Mouse (Mus musculus) lung, postnatal 25 days (tissue): ENCODE results near the gene Smim17.
"Not testable (repeated sequence)": the region's sequence is repeated elsewhere in the genome, so short reads cannot be mapped to it uniquely, and the experiment has no call there.

Experiments used
- DNase-seq: peaks from one replicate; pipeline ENCODE4 v3.0.0; 2022; ENCODE audit warnings: low spot score

The Smim17 gene

DNA sequence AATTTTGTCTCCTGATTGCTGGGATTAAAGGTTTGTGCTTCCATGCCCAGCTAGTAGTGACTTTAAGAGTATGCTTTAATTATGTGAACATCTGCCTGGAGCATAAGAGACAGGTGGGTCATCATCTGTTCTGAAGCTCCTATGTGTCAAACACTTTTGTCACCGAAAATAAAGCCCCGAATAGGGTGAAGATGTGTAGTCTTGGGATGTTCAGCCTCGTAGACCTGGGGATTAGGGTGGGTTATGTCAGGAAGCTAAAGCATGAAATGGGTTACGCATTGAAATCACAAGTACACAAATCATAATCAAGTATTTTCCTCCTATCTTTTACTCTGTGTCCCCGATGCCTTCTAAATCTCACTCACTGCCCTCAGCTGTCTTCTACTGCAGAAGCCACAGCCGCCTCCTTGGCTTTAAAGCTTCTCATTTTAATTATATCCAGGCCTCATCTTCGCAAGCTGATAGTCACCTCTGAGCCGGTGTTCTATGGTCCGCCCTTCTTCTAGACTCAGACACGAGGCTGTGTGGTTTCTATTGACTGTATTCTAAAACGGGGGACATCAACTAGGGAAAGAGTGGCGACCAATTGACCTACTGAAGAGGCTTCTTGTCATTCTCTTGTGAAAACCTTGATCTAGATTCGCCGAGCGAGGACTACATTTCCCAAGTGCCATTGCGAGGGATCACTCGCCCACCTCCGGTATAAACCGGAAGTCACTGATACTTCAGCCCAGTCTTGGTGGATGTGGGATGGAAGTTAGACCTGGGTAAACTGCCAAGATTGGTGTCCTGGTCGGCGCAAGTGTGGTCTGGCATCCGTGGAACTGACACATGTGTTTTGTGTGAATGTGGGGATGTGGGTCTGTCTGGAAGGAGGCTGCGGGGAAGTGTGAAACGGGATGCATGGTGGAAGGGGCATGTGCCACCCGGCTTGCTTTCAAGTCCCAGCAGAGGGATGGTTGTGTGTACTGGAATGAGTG is at the start of gene Smim17:
Gene Smim17 (plus strand): TSS at position 720 of the 980 bp plus-strand sequence.
- DNase-seq, result peak; percentile 16

DNA sequence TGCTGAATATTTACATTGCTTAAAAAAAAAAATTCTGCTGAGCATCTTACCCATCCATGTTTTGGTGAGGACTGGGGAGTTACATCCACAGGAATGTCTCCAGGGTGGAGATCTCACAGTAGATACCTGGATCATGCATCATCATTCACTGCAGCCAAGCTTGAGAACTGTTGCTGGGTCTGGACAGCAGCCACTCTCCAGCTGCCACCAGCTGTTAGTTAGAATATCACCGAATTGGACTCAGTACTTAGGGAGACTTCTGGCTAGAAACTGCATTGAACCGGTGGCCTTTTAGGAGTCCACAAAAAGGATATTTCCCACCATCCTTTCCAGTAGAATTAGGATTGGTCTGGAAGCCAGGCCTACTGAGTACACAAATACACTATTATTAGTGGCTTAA is 40.4 kb upstream of the Smim17 start:
- DNase-seq, result no peak

DNA sequence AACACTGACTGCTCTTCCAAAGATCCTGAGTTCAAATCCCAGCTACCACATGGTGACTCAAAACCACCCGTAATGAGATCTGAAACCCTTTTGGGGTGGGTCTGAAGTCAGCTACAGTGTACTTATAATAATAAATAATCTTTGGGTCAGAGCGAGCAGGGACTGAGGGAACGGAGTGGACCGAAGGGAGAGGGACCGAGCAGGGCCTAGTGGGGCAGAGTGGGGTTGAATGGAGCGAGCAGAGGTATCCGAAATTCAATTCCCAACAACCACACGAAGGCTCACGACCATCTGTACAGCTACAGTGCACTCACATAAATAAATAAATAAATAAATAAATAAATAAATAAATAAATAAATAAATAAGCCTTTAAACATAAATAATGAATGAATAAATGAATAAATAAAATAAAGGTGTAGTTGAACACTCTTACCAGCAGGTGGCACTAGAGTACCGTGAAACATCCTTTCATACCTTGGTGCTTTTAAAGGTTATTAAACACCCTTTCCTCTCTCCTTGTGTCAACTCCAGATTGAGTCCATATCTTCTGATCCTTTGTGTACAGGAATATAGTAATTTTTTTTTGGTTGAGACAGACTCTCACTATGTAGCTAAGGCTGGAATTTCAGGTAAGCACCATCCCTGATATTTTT is 39.5 kb upstream of the Smim17 start:
- peak; percentile 50 for DNase-seq

DNA sequence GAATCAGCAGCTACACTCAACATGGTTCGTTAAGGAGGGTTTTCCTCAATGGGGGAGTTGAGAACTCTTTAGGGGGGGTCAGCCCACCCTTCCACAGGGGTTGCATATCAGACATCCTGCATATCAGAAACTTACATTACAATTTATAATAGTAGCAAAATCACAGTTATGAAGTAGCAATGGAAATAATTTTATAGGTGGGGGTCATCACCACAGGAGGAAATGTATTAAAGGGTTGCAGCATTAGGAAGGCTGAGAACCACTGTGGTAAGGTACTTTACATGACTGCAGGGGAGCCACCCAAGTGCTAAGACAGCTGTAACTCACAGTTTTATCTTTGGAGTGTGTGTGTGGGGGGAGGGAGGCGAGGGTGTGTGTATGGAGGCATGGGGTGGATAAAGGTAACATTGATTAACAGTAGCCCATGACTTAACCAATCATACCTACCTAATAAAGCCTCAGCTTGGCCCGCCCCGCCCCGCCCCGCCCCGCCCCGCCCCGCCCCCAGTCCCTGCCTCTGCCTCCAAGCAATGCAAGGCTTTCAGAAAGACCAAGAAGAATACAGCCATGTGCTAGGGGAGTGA is 37.9 kb upstream of the Smim17 start:
- no peak for DNase-seq

DNA sequence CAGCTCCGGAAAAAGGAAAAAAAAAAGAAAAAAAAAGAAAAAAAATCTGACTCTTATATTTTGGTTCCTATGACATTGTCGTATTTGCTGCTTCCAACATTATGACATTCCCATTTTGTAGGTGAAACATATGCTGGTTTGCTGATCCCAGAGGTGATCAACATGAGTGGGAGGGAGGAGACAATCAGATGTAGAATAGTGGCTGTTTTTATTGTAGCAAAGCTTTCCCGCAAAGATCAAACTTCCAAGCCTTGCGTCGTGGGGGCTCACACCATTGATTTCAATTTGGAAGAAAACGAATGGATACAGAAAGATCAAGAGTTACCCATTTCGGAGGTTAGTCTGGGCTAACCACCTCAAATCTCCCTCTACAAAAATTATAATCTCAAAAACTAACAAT is 36.8 kb upstream of the Smim17 start:
- DNase-seq, result no peak

DNA sequence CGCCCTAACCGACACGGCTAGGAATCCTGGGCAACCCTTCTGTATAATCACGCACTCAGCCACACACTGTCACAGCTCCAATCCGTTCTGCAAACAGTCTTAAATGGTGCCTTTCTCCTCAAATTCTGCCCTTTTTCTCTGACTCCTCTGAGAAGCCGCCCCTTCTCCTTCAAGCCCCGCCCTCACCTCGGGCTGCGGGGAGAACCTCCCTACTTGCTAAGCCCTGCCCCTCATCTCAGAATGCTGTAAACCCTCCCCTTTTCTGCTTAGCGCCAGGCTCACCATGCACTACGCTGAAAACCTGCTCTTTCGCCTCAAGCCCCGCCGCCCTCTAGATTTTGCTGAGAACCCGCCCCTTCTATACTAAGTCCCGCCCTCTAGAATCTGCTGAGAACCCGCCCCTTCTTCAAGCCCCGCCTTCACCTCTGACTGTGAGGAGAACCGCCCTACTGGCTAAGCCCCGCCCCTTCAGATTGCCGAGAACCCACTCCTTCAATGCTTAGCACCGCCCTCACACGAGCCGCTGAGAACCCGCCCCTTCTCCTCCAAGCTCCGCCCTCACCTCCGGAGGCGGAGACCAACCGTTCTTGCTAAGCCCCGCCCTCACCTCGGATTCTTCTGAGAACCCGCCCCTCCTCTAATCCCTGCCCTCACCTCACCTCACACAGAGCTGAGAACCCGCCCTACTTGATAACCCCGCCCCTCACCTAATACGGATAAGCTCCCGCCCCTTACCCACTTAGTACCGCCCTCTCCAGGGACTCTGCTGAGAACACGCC is 36.1 kb upstream of the Smim17 start:
- peak; percentile 99 for DNase-seq

DNA sequence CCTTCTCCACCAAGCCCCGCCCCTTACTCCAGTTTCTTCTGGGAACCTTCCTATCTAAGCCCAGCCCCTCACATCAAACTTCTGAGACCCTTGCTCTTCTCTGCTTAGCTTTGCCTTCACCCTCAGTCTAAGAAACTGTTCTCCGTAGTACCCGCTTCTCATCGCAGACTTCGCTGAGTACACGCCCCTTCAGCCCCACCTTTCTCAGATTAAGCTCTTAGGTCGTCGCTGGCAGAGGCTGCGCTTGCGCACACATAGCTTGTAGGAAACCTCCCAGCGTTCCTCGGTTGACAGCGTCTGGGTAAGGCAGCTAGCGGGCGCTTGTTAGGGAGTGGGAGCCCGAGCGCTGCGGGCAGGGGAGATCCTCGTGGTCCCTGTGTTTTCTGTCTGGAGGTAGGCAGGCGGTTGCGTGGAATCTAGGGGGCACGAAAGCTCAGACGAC is 35.4 kb upstream of the Smim17 start, which contains the start of gene Zfp78:
Gene Zfp78 (plus strand): TSS at position 234 of the 442 bp plus-strand sequence.
- DNase-seq, result peak; percentile 88

DNA sequence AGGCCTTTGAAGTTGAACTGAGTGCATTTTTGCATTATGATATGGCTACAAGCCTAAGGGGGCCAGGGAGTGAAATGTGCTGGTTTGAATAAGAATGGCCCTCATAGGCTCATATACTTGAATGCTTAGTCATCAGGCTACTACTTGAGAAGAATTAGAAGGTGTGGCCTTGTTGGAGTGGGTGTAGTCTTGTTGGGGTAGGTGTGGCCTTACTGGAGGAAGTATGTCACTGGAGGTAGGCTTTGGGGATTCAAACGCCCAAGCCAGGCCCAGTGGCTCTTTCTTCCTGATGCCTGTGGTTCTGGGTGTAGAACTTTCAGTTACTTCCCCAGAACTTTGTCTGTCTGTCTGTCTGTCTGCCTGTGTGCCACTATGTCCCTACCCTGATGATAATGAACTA is 33.8 kb upstream of the Smim17 start:
- DNase-seq, result no peak

DNA sequence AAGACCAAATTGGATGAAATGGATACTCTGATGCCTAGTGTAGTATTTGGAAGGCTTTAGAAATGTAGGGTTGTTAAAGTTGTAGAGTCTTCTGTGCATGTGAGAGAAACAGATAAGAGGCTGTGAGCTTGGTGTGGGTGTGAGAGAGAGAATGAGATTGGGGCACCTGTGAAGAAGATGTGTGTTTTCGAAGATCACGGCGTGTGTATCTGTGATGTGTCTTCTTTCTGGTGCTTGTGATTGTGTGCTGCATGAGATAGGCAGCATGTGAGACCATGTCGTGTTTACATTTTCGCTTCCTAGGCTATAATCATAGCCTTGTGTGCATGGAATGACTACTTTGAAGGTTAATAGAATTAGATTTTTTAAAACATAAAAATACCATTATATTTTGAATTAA is 31.3 kb upstream of the Smim17 start:
- no peak for DNase-seq

DNA sequence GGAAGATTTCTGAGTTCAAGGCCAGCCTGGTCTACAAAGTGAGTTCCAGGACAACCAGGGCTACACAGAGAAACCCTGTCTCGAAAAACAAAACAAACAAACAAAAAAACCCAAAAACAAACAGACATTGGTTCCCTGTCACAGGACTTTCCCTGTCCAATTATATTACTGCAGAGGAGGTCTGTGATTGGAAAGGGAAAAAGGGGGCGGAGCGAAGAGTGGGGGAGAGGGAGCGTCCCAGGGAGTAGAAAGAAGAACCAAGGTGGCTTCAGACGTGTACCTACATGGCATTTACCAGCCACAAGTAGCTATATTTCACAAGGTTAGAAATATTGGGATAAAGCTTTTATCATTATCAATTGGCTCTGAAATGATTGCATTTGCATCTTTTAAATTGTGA is 30.4 kb upstream of the Smim17 start:
- DNase-seq, result not testable (repeated sequence)

DNA sequence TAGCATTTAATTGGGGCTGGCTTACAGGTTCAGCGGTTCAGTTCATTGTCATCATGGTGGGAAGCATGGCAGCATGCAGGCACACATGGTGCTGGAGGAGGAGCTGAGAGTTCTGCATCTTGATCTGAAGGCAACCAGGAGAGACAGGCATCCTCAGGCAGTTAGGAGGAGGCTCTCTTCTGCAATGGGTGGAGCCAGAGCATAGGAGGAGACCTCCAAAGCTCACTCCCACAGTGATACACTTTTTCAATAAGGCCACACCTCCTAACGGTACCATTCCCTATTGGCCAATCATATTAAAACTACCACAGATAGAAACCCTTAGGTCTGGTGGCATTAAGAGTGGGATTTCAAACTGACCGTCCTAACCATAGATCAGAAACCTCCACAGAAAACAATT is 29.1 kb upstream of the Smim17 start:
- DNase-seq, result no peak

DNA sequence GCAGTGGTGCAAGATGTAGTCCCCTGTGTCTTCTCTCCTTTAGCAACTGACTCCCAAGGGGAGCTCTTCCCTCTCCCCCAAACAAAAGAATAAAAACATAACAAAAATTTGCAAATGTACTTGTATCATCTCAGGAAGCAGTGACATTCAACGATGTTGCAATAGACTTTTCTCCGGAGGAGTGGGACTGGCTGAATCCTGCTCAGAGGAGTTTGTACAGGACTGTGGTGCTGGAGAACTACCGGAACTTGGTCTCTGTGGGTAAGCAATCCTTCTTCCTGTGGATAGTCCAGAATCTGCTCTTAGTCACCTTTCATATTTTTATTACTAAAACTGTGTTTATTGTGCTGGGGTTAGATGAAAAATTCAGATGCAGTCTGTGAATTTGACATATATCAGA is 25.5 kb upstream of the Smim17 start:
- no peak for DNase-seq

DNA sequence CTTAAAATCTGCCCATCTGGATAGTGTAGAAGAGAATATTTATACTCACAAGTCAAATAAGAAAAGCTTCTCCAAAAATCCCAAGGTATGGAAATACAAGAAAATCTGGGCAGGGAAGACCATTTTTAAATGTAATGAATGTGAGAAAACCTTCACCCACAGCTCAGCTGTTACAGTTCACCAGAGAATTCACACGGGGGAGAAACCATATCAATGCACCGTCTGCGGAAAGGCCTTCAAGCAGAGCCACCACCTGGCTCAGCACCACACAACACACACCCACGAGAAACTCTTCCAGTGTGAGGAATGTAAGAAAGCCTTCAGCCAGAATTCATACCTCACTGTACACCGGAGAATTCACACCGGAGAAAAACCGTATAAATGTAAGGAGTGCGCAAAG is 20.1 kb upstream of the Smim17 start:
- no peak for DNase-seq

DNA sequence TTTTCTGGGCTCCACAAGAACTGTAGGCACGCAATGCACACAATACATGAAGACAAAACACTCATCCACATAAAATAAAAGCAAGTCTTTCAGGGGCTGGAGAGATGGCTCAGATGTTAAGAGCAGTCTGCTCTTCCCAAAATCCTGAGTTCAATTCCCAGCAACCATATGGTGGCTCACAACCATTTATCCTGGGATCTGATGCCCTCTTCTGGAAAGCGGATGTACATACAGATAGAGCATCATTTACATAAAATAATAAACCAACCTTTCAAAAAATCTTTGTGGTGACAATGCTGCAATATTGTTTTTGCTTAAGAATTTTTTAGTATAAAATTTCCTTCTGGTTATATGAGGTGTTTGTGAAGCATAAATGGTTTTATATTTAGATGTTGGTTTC is 17.1 kb upstream of the Smim17 start:
- no peak for DNase-seq

DNA sequence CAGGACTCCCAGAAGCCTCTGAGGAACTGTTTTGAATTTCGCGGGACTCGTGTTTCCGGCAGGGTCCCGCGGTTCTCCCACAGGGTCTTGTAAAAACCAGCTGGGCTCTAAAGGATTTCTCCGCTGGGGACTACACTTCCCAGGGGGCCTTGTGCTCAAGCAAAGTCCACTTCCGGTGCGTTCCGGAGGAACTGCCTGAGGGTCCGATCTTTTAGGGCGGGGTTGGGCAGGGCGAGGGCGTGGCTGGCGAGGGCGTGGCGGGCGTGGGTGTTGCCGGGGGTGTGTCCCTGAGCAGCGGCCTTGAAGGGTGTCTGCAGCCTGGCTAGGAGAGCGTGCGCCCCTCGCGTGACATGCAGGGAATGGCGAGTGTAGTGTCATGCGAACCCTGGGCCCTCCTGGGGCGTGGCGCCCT is 15.5 kb upstream of the Smim17 start, which contains the start of gene Zfp28:
Gene Zfp28 (plus strand): TSS at position 252 of the 412 bp plus-strand sequence.
- peak; percentile 92 for DNase-seq

DNA sequence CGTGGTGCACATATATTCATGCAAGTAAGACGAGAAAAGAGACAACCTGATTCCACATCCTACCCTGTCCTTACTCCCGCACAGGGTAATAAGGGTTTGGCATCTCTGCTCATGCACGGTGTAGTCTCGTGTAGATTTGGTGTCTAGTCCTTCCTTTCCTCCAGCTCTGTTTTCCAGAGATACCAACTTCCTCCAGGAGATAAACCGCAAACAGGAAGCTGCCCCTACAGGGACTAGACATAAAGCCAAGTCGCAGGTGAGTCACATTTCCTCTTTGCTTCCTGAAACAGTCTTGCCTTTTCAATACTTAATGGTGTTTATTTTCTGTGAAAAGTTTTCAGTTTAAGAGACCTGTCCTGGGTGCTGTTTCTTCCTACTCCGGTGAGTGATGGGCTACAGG is 14.5 kb upstream of the Smim17 start:
- DNase-seq, result no peak

DNA sequence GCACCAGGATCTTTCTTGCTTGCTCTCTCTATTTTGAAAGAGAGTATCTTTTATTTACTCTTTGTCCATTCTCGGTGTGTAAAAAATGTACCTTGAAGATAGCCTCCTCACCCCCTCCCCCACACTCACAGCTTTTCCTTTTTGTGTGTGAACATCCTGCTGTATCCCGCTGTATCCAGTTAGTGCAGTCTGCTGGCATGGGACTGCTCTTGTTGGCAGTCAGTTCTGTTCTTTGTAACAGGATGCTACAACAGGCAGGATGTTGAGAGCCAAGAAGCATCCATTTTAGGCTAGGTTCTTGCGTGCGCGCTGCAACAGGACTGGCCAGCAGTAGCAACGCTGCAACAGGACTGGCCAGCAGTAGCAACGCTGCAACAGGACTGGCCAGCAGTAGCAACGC is 11.5 kb upstream of the Smim17 start:
- peak; percentile 37 for DNase-seq

DNA sequence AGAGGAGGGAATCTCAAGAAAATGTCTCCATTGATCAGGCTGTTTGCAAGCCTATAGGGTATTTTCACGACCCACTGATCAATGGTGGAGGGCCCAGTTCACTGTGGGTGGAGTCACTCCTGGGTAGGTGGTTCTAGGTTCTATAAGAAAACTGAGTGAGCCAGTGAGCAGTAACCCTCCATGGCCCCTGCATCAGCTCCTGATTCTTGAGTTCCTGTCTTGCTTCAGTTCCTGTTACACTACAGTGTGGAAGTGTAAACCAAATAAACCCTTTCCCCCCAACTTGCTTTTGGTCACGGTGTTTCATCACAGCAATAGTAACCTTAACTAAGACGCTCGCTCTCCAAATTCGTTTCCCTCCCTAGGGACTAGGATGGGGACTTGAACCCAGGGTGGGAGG is 9.5 kb upstream of the Smim17 start:
- no peak for DNase-seq

DNA sequence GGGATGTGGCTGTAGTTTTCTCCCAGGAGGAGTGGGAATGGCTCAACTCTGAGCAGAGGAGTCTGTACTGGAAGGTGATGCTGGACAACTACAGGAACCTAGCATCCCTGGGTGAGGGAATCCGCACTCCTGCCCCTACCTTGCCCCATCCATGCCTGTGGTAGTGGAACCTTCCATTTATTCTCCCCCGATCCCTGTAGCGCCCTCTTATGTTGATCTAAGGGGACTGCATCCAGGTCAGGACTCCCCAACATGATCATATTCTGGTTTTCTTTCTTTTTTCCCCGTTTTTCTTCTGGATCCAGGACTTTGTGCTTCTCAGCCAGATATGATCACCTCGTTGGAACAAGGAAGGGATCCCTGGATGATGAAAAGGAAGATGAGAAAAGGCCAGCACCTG is 9.1 kb upstream of the Smim17 start:
- no peak for DNase-seq

DNA sequence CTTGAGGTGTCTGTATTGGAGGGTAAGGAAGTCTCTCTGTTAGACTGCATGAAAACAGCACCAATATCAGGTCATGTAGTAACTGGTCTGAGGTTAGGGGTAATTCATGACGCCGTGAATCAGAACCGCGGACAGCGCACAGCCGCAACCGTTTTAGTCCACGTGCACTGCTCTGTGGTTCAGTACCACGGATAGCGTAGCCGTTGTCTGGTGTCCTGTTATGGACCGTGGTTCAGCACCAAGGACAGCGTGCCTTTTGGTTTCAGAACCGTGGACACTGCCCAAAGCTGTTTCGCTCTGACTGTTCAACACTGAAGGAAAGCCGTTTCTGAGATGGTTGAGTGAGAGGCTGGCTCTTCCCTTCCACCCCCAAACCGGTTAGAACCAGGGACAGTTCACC is 11.5 kb downstream of the Smim17 start, which contains the start of gene Gm20715:
Gene Gm20715 (plus strand): TSS at position 235 of the 400 bp plus-strand sequence.
- peak; percentile 93 for DNase-seq

DNA sequence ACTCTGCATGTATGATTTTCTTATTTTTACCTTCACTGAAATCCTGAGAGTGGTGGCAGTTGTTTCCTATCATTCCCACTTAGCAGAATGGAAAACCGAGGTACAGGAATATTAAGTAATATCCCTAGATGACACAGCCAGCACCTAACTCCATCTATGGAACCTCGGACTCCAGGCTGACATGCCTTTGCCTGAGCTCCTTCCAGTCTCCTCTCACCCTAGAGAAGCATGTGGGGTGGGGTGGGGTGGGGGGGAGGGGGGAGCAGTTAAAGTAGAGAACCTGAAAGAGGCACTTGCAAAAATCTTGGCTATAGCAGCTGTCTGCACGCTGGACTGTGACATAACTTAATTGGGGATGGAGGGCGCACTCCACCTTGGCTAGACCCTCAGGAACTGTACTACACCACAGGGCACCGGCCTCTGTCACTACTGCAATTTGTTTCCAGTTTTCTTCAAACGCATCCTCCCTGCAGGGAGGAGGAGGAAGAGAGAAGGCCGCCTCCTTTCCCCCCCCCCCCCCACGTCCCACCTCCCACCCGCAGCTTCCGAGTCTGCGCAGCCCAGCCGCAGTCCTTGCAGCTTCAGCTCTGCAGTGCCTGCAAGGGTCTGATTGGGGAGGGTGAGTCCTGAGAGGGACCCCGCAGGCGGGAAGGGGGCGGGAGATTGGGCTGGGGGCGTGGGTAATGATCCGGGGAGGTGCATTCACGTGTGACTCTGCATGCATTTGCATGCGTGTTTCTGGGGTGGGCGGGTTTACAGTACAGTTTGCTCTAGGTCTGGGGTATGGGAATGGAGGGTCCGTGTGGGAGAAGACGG is 16.3 kb downstream of the Smim17 start:
- no peak for DNase-seq
